ENCODE assay signal across 10 mouse cellular contexts in genomic region chr13:119341833-119342232, GRCm38 (mm10).
A peak's percentile ranks its signal among the peaks of the same experiment; 100 is the strongest.
DNase-seq lines count a peak whose midpoint lies in the region; ATAC-seq and TF ChIP-seq lines count a peak whose summit lies in the region.
"Had no signal": no experiment of that assay in that cellular context is flagged by ENCODE, and none has a peak within 500 bp of the region (broad histone marks: within the 10 kb centered on the region; RNA-seq: fewer than 3 reads in every experiment).

No protein-coding gene starts in this region.

- ATAC-seq in heart, embryonic 11.5 days (replicated peaks; ENCODE audit: insufficient number of reproducible peaks, low FRiP score, low TSS enrichment) = no peak
- no peak for ATAC-seq in midbrain, postnatal 0 days (ENCODE audit: low FRiP score)

- TF ChIP-seq POLR2A in embryonic fibroblast, embryonic 13.5 days (IDR thresholded peaks at IDR 0.05; ENCODE audit: low read depth, low read length) = no peak

- no peak overlapping the region for H3K4me3 ChIP-seq in heart, embryonic 11.5 days (ENCODE audit: low read depth, low read length)
- no peak overlapping the region for H3K4me3 ChIP-seq in embryonic fibroblast, embryonic 13.5 days (ENCODE audit: insufficient read depth, low read length)
- no peak overlapping the region for H3K4me3 ChIP-seq in midbrain, postnatal 0 days (ENCODE audit: low read depth, low read length)
- H3K4me3 ChIP-seq: embryonic facial prominence, embryonic 13.5 days had no signal

- H3K27ac ChIP-seq in heart, embryonic 11.5 days (ENCODE audit: low read depth, low read length) = no peak overlapping the region
- no peak overlapping the region for H3K27ac ChIP-seq in embryonic fibroblast, embryonic 13.5 days (ENCODE audit: insufficient read depth, low read length)
- H3K27ac ChIP-seq in midbrain, postnatal 0 days (ENCODE audit: low read depth, low read length) = no peak overlapping the region
- H3K27ac ChIP-seq: embryonic facial prominence, embryonic 13.5 days; macrophage had no signal

- TF ChIP-seq CTCF in embryonic fibroblast, embryonic 13.5 days (IDR thresholded peaks at IDR 0.05; ENCODE audit: borderline replicate concordance, insufficient read depth, low read length) = peak; percentile 25; the same call in 1 of the 2 replicates
- TF ChIP-seq CTCF in midbrain, postnatal 0 days (IDR thresholded peaks at IDR 0.05) = peak; percentile 77

- H3K36me3 ChIP-seq in heart, embryonic 11.5 days (ENCODE audit: control insufficient read depth, insufficient read depth, low read length) = peaks cover 13% of the 10 kb centered on the region
- H3K36me3 ChIP-seq in midbrain, postnatal 0 days (ENCODE audit: insufficient read depth, low read length) = peaks cover 5% of the 10 kb centered on the region; the same call in 1 of the 2 replicates

- 36% methylated on average over 2 of the region's 2 CpGs for WGBS in heart, embryonic 11.5 days (ENCODE audit: insufficient replicate concordance)
- WGBS in large intestine, adult 2 months = 35% methylated on average over 2 of the region's 2 CpGs
- 36% methylated on average over 2 of the region's 2 CpGs for WGBS in midbrain, postnatal 0 days

- intact Hi-C loops in heart, postnatal 36 days (cut with DNase I) = no loop called here

- H3K4me1 ChIP-seq in heart, embryonic 11.5 days (ENCODE audit: control insufficient read depth, insufficient read depth, low read length) = no peaks in the 10 kb centered on the region
- H3K4me1 ChIP-seq in embryonic fibroblast, embryonic 13.5 days (ENCODE audit: control insufficient read depth, insufficient read depth, low read length) = peaks cover 4% of the 10 kb centered on the region; the same call in 1 of the 2 replicates
- H3K4me1 ChIP-seq in midbrain, postnatal 0 days (ENCODE audit: insufficient read depth, low read length) = no peaks in the 10 kb centered on the region
- H3K4me1 ChIP-seq: embryonic facial prominence, embryonic 13.5 days had no signal

- H3K27me3 ChIP-seq in heart, embryonic 11.5 days (ENCODE audit: control insufficient read depth, insufficient read depth, low read length) = no peaks in the 10 kb centered on the region
- no peaks in the 10 kb centered on the region for H3K27me3 ChIP-seq in midbrain, postnatal 0 days (ENCODE audit: insufficient read depth, low read length)
- H3K27me3 ChIP-seq: embryonic facial prominence, embryonic 13.5 days had no signal

- no peaks in the 10 kb centered on the region for H3K9me3 ChIP-seq in heart, embryonic 11.5 days (replicated peaks; ENCODE audit: control insufficient read depth, low read length)
- H3K9me3 ChIP-seq in midbrain, postnatal 0 days (ENCODE audit: low read length) = no peaks in the 10 kb centered on the region
- H3K9me3 ChIP-seq: embryonic facial prominence, embryonic 13.5 days had no signal

- H3K4me2 ChIP-seq in heart, embryonic 11.5 days = no peak overlapping the region
- no peak overlapping the region for H3K4me2 ChIP-seq in midbrain, postnatal 0 days (ENCODE audit: low read depth, low read length, poor library complexity, severe bottlenecking)
- H3K4me2 ChIP-seq: embryonic facial prominence, embryonic 13.5 days had no signal

- DNase-seq in heart, postnatal 36 days = peak; percentile 27 to 45
- DNase-seq in A20 (ENCODE audit: low read depth, low spot score) (peak; percentile 58), R1 (ENCODE audit: low read depth, low spot score) (peak; percentile 77)
- peak; percentile 19 for DNase-seq in large intestine, adult 2 months (ENCODE audit: low read depth, low spot score)
- peak; percentile 36 for DNase-seq in midbrain, postnatal 0 days (ENCODE audit: low spot score)
- no peak for DNase-seq in cerebellum, adult 18-20 months

- no peak overlapping the region for H3K9ac ChIP-seq in heart, embryonic 11.5 days (ENCODE audit: low read depth, low read length)
- H3K9ac ChIP-seq in midbrain, postnatal 0 days (replicated peaks; ENCODE audit: low read length, poor library complexity, severe bottlenecking) = no peak overlapping the region
- H3K9ac ChIP-seq: embryonic facial prominence, embryonic 13.5 days had no signal

Comparison
In these comparisons a context has a peak if more than half of its experiments do, and no peak if none do; other contexts are left out.
1. DNase-seq: peak in heart, postnatal 36 days (2 of 2), A20 (single experiment), R1 (single experiment), large intestine, adult 2 months (single experiment) and midbrain, postnatal 0 days (single experiment); none in cerebellum, adult 18-20 months (0 of 2).